Mouse (Mus musculus) heart, postnatal 36 days (tissue): ENCODE measurements around the gene Hmcn2. TPM values are rescaled to one million over a fixed set of nuclear protein-coding genes. Genes with fewer than 3 reads are reported as not detected.

Source experiments
- DNase-seq, 2 experiments: peaks; one replicate each; pipeline ENCODE4 v3.0.0; 2021 to 2022
- intact Hi-C: fragments of 180-260 bp; cut with DNase I; formaldehyde crosslinking; loops from one replicate; pipeline ENCODE4 v1.15.1; 2025
- total RNA-seq, 2 experiments: library from RNA; stranded (reverse); gene quantifications; 2 replicates each; pipeline ENCODE4 v1.2.3; 2021

Hmcn2 gene
- total RNA-seq, 2 experiments from 2014 or later: 12.5 to 16.2 TPM

- intact Hi-C loops: no loop called here
- DNase-seq: no peak
Measured at GRCm38 (mm10) chr2:31304191-31304590, 10.0 kb upstream of the Hmcn2 start.

GRCm38 (mm10) chr2:31304801-31305665 lies 9.2 kb upstream of the Hmcn2 start:
- intact Hi-C loops: no loop called here
- DNase-seq: peak in 1 of 2 experiments; percentile 40

GRCm38 (mm10) chr2:31305684-31306083 lies 8.5 kb upstream of the Hmcn2 start:
- intact Hi-C loops: no loop called here
- peak; percentile 35 to 51 for DNase-seq

- intact Hi-C loops: no loop called here
- no peak for DNase-seq
Measured at GRCm38 (mm10) chr2:31308257-31308656, 6.0 kb upstream of the Hmcn2 start.

GRCm38 (mm10) chr2:31309549-31309948 lies 4.7 kb upstream of the Hmcn2 start:
- intact Hi-C loops: no loop called here
- DNase-seq: no peak

- intact Hi-C loops: no loop called here
- no peak for DNase-seq
Measured at GRCm38 (mm10) chr2:31318162-31318561, 3.9 kb downstream of the Hmcn2 start.

- intact Hi-C loops: no loop called here
- no peak for DNase-seq
Measured at GRCm38 (mm10) chr2:31319200-31319599, 5.0 kb downstream of the Hmcn2 start.

- no peak for DNase-seq
- intact Hi-C loops: no loop called here
Measured at GRCm38 (mm10) chr2:31327186-31327585, 13.0 kb downstream of the Hmcn2 start.

- intact Hi-C loops: no loop called here
- DNase-seq: peak; percentile 24 to 55
Measured at GRCm38 (mm10) chr2:31337706-31338330, 23.6 kb downstream of the Hmcn2 start.

GRCm38 (mm10) chr2:31339826-31340225 lies 25.6 kb downstream of the Hmcn2 start:
- intact Hi-C loops: no loop called here
- peak; percentile 73 to 77 for DNase-seq

- intact Hi-C loops: no loop called here
- DNase-seq: peak; percentile 50 to 52
Measured at GRCm38 (mm10) chr2:31341726-31342535, 27.7 kb downstream of the Hmcn2 start.

- intact Hi-C loops: no loop called here
- peak in 1 of 2 experiments; percentile 56 for DNase-seq
Measured at GRCm38 (mm10) chr2:31346096-31346495, 31.9 kb downstream of the Hmcn2 start.

- DNase-seq: peak; percentile 49 to 63
- intact Hi-C loops: no loop called here
Measured at GRCm38 (mm10) chr2:31348373-31348772, 34.2 kb downstream of the Hmcn2 start.

- intact Hi-C loops: no loop called here
- no peak for DNase-seq
Measured at GRCm38 (mm10) chr2:31348850-31349249, 34.6 kb downstream of the Hmcn2 start.

GRCm38 (mm10) chr2:31356771-31357170 lies 42.6 kb downstream of the Hmcn2 start:
- intact Hi-C loops: no loop called here

GRCm38 (mm10) chr2:31359316-31359715 lies 45.1 kb downstream of the Hmcn2 start:
- DNase-seq: no peak
- intact Hi-C loops: no loop called here

More at GRCm38 (mm10) chr2:31356771-31357170, 42.6 kb downstream of the Hmcn2 start:
- no peak for DNase-seq

GRCm38 (mm10) chr2:31367186-31367585 lies 53.0 kb downstream of the Hmcn2 start:
- DNase-seq: no peak
- intact Hi-C loops: no loop called here

GRCm38 (mm10) chr2:31371396-31371795 lies 57.2 kb downstream of the Hmcn2 start:
- peak; percentile 30 to 61 for DNase-seq
- intact Hi-C loops: no loop called here

- intact Hi-C loops: no loop called here
Measured at GRCm38 (mm10) chr2:31372186-31372585, 58.0 kb downstream of the Hmcn2 start.

GRCm38 (mm10) chr2:31374415-31374814 lies 60.2 kb downstream of the Hmcn2 start:
- intact Hi-C loops: no loop called here
- peak; percentile 32 to 49 for DNase-seq

More at GRCm38 (mm10) chr2:31372186-31372585, 58.0 kb downstream of the Hmcn2 start:
- no peak for DNase-seq

- DNase-seq: no peak
- intact Hi-C loops: no loop called here
Measured at GRCm38 (mm10) chr2:31376057-31376456, 61.8 kb downstream of the Hmcn2 start.
